Mouse (Mus musculus): ENCODE measurements at regions not wholly inside any gene's neighbourhood (a gene's known extent, or its start where the extent isn't known, plus 50 kb on each side); places are given as distances from the start of the nearest gene placed in this dataset.
"Not testable (repeated sequence)": the region's sequence is repeated elsewhere in the genome, so short reads cannot be mapped to it uniquely, and the experiment has no call there.

- TF ChIP-seq CTCF (IDR thresholded peaks at IDR 0.05; ENCODE audit: borderline replicate concordance, insufficient read depth, low read length); POLR2A (IDR thresholded peaks at IDR 0.05; ENCODE audit: low read depth, low read length): not testable (repeated sequence)
Measured at GRCm38 (mm10) chr14:53081853-53082252, 586.3 kb upstream of the Olfr1507 start.
